Mouse (Mus musculus): ENCODE measurements at regions not wholly inside any gene's neighbourhood (a gene's known extent, or its start where the extent isn't known, plus 50 kb on each side); places are given as distances from the start of the nearest gene placed in this dataset.

DNA sequence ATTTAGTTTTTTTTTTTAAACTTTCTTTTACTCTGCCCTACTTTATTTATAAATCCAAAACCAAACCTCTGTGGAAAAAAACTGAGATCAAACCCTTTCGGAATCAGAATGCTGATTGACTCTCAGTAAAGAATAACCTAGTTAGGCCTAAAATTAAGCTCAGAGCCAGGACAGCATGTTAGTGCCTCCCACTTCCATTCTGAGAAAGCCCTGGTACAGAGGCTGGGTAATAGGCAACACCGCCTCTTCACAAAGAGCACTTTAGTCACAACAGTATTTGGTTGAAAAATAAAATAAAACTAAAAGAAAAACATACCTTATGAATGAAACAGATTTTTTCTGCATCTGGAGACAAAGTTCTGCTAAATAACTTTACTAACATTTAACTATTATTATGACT is 418.4 kb upstream of the Robo1 start:
- no peaks in the 10 kb centered on the region for H3K4me1 ChIP-seq (replicated peaks; ENCODE audit: control insufficient read depth, insufficient read depth, low read length)
- no peak overlapping the region for H3K4me3 ChIP-seq (ENCODE audit: low read length)
- no peak overlapping the region for H3K9ac ChIP-seq (ENCODE audit: low read length)
- no peaks in the 10 kb centered on the region for H3K27me3 ChIP-seq (ENCODE audit: control insufficient read depth, insufficient read depth, low read depth, low read length)
- H3K9me3 ChIP-seq (ENCODE audit: control insufficient read depth, low read length), result no peaks in the 10 kb centered on the region
- no peak overlapping the region for H3K4me2 ChIP-seq (ENCODE audit: low read depth, low read length)
- WGBS, result 85% methylated on average over 2 of the region's 2 CpGs
- ATAC-seq (ENCODE audit: low read depth), result no peak
- no peaks in the 10 kb centered on the region for H3K36me3 ChIP-seq (ENCODE audit: control insufficient read depth, insufficient read depth, low read length)
- no peak overlapping the region for H3K27ac ChIP-seq (ENCODE audit: low read length)

DNA sequence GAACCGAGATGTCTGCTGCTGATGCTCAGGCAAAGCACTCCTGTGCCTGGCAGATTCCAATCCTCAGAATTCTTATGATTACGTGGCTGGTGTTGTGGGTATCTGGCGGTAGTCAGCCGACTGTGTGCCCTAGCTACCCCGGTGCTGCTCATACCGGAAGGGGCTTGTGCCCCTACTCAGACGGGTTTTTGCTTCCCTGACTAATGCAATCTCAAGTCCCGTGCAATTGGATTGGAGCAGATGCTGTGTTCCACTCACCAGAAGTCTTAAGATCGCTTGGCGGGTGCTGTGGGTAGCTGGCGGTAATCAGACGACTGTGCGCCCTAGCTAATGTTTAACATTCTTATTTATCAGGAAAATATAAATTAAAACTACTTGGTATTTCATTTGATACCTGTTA is 385.0 kb upstream of the Robo1 start:
- Histone ChIP-seq H3K27ac (ENCODE audit: low read length) (no peak overlapping the region), H3K36me3 (ENCODE audit: control insufficient read depth, insufficient read depth, low read length) (no peaks in the 10 kb centered on the region), H3K4me3 (ENCODE audit: low read length) (no peak overlapping the region), H3K27me3 (ENCODE audit: control insufficient read depth, insufficient read depth, low read depth, low read length) (no peaks in the 10 kb centered on the region), H3K4me2 (ENCODE audit: low read depth, low read length) (no peak overlapping the region), H3K9ac (ENCODE audit: low read length) (no peak overlapping the region), H3K4me1 (replicated peaks; ENCODE audit: control insufficient read depth, insufficient read depth, low read length) (no peaks in the 10 kb centered on the region), H3K9me3 (ENCODE audit: control insufficient read depth, low read length) (no peaks in the 10 kb centered on the region)
- 89% methylated on average over 13 of the region's 13 CpGs for WGBS
- ATAC-seq (ENCODE audit: low read depth), result no peak

DNA sequence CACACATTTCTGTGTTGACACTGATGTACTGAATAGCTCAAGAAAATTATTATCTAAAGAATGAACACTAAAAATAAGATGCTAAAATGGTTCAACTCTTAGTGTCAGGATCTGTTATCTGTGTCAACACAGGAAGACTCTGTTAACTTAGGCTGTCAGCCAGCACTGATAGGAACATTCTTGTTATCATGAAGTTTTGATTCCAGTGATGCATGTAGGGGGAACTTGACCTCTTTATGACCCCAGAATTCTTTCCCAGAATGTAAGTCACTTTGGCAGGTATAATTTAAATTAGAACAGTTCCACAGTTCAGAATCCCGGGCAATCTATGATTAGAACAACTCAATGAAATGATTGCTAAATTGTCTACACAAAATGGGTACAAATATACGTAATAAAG is 363.9 kb upstream of the Robo1 start:
- 52% methylated on average over 2 of the region's 2 CpGs for WGBS
- Histone ChIP-seq H3K4me1 (replicated peaks; ENCODE audit: control insufficient read depth, insufficient read depth, low read length) (no peaks in the 10 kb centered on the region), H3K4me3 (ENCODE audit: low read length) (no peak overlapping the region), H3K4me2 (ENCODE audit: low read depth, low read length) (no peak overlapping the region), H3K9ac (ENCODE audit: low read length) (no peak overlapping the region), H3K9me3 (ENCODE audit: control insufficient read depth, low read length) (no peaks in the 10 kb centered on the region), H3K27me3 (ENCODE audit: control insufficient read depth, insufficient read depth, low read depth, low read length) (no peaks in the 10 kb centered on the region), H3K27ac (ENCODE audit: low read length) (no peak overlapping the region), H3K36me3 (ENCODE audit: control insufficient read depth, insufficient read depth, low read length) (no peaks in the 10 kb centered on the region)
- no peak for ATAC-seq (ENCODE audit: low read depth)

DNA sequence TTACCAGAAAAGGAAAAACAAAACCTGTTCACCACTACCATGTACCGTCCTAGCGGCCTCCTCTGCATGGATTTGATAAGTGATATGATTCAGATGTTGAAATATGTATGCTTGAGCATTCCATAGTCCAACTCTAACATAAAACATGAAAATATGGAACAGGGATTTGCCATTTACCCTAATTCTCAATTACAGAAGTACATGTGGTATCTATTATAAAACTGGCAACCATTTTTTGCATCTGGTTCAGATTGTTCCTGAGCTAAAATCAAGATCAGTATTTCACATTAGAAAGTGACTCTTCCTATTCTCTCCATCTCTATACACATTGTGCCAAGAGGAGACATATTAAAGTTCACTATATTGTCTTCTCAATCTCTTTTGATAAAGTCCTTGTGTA is 363.3 kb upstream of the Robo1 start:
- H3K27me3 ChIP-seq (ENCODE audit: control insufficient read depth, insufficient read depth, low read depth, low read length), result no peaks in the 10 kb centered on the region
- H3K36me3 ChIP-seq (ENCODE audit: control insufficient read depth, insufficient read depth, low read length), result no peaks in the 10 kb centered on the region
- 89% methylated on average over 2 of the region's 2 CpGs for WGBS
- no peak overlapping the region for H3K4me2 ChIP-seq (ENCODE audit: low read depth, low read length)
- no peak overlapping the region for H3K4me3 ChIP-seq (ENCODE audit: low read length)
- no peaks in the 10 kb centered on the region for H3K4me1 ChIP-seq (replicated peaks; ENCODE audit: control insufficient read depth, insufficient read depth, low read length)
- H3K9me3 ChIP-seq (ENCODE audit: control insufficient read depth, low read length), result no peaks in the 10 kb centered on the region
- H3K9ac ChIP-seq (ENCODE audit: low read length), result no peak overlapping the region
- no peak overlapping the region for H3K27ac ChIP-seq (ENCODE audit: low read length)
- ATAC-seq (ENCODE audit: low read depth), result no peak

- Histone ChIP-seq H3K9me3 (ENCODE audit: control insufficient read depth, low read length) (no peaks in the 10 kb centered on the region), H3K4me1 (replicated peaks; ENCODE audit: control insufficient read depth, insufficient read depth, low read length) (no peaks in the 10 kb centered on the region), H3K27me3 (ENCODE audit: control insufficient read depth, insufficient read depth, low read depth, low read length) (no peaks in the 10 kb centered on the region), H3K27ac (ENCODE audit: low read length) (no peak overlapping the region), H3K36me3 (ENCODE audit: control insufficient read depth, insufficient read depth, low read length) (no peaks in the 10 kb centered on the region), H3K4me2 (ENCODE audit: low read depth, low read length) (no peak overlapping the region), H3K9ac (ENCODE audit: low read length) (no peak overlapping the region), H3K4me3 (ENCODE audit: low read length) (no peak overlapping the region)
- WGBS, result 38% methylated on average over 2 of the region's 2 CpGs
- peak; percentile 78 for ATAC-seq (ENCODE audit: low read depth)
Observed at GRCm38 (mm10) chr16:71952879-71953406, 355.2 kb upstream of the Robo1 start.

DNA sequence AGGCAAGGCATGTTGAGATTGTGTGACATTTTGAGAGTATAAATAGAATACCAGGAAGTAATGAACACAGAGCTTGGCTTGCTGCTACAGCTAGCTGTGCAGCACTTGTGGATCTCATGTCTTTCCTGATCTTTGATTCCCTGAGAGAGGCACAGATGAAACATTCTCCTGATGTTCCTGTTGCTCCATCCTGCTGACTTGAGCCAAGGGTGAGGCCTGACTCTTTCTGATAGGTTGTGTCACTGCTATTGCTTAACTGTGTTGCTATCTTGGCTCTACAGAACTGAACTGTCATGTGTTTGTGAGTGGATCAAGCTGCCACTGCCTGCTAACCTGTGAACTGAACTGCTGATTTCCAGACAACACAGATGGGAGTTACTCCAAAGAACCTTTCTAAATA is 344.5 kb upstream of the Robo1 start:
- H3K27ac ChIP-seq (ENCODE audit: low read length), result no peak overlapping the region
- H3K36me3 ChIP-seq (ENCODE audit: control insufficient read depth, insufficient read depth, low read length), result no peaks in the 10 kb centered on the region
- no peaks in the 10 kb centered on the region for H3K9me3 ChIP-seq (ENCODE audit: control insufficient read depth, low read length)
- H3K4me3 ChIP-seq (ENCODE audit: low read length), result no peak overlapping the region
- no peaks in the 10 kb centered on the region for H3K4me1 ChIP-seq (replicated peaks; ENCODE audit: control insufficient read depth, insufficient read depth, low read length)
- no peak overlapping the region for H3K4me2 ChIP-seq (ENCODE audit: low read depth, low read length)
- H3K27me3 ChIP-seq (ENCODE audit: control insufficient read depth, insufficient read depth, low read depth, low read length), result no peaks in the 10 kb centered on the region
- ATAC-seq (ENCODE audit: low read depth), result peak; percentile 77
- H3K9ac ChIP-seq (ENCODE audit: low read length), result no peak overlapping the region

GRCm38 (mm10) chr16:71973811-71974210 is 334.3 kb upstream of the Robo1 start:
- H3K9ac ChIP-seq (ENCODE audit: low read length), result no peak overlapping the region
- H3K27me3 ChIP-seq (ENCODE audit: control insufficient read depth, insufficient read depth, low read depth, low read length), result no peaks in the 10 kb centered on the region
- ATAC-seq (ENCODE audit: low read depth), result no peak
- H3K4me1 ChIP-seq (replicated peaks; ENCODE audit: control insufficient read depth, insufficient read depth, low read length), result no peaks in the 10 kb centered on the region
- H3K36me3 ChIP-seq (ENCODE audit: control insufficient read depth, insufficient read depth, low read length), result no peaks in the 10 kb centered on the region
- H3K27ac ChIP-seq (ENCODE audit: low read length), result no peak overlapping the region
- no peaks in the 10 kb centered on the region for H3K9me3 ChIP-seq (ENCODE audit: control insufficient read depth, low read length)
- 61% methylated on average over 2 of the region's 2 CpGs for WGBS
- H3K4me2 ChIP-seq (ENCODE audit: low read depth, low read length), result no peak overlapping the region
- no peak overlapping the region for H3K4me3 ChIP-seq (ENCODE audit: low read length)

DNA sequence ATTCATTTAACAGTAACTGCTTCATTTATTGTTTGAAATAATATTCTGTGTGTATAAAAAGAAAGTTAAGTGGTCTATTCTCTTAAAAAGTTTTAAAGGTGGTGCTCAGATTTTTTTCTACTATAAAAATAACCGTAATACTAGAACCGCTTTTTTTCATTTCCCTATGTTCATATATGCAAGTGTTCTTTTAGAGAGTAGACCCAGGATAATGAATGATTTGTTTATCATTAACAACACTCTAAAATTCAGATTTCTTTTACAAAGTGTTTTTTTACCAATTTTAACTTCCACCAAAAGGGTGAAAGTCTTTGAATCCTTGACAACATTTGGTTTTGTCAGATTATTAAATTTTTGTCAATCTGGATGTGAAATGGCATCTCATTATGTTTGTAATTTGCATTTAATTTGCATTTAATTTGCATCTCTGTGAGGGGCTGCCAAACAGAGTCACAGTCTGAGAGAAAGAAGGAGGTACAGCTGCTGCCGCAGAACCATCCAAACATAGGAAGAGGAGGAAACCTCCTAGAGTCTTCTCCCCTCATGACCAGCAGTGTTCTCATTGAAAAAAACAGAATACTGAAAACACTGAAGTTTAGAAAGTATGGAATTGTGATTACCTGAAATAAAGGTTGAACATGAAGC is 310.4 kb upstream of the Robo1 start:
- no peaks in the 10 kb centered on the region for H3K27me3 ChIP-seq (ENCODE audit: control insufficient read depth, insufficient read depth, low read depth, low read length)
- no peaks in the 10 kb centered on the region; the same call in 1 of the 2 replicates for H3K9me3 ChIP-seq (ENCODE audit: control insufficient read depth, low read length)
- H3K4me2 ChIP-seq (ENCODE audit: low read depth, low read length), result no peak overlapping the region
- 90% methylated on average over 3 of the region's 3 CpGs for WGBS
- no peak for ATAC-seq (ENCODE audit: low read depth)
- H3K36me3 ChIP-seq (ENCODE audit: control insufficient read depth, insufficient read depth, low read length), result no peaks in the 10 kb centered on the region
- no peaks in the 10 kb centered on the region for H3K4me1 ChIP-seq (replicated peaks; ENCODE audit: control insufficient read depth, insufficient read depth, low read length)
- H3K9ac ChIP-seq (ENCODE audit: low read length), result no peak overlapping the region
- no peak overlapping the region for H3K27ac ChIP-seq (ENCODE audit: low read length)
- H3K4me3 ChIP-seq (ENCODE audit: low read length), result no peak overlapping the region

DNA sequence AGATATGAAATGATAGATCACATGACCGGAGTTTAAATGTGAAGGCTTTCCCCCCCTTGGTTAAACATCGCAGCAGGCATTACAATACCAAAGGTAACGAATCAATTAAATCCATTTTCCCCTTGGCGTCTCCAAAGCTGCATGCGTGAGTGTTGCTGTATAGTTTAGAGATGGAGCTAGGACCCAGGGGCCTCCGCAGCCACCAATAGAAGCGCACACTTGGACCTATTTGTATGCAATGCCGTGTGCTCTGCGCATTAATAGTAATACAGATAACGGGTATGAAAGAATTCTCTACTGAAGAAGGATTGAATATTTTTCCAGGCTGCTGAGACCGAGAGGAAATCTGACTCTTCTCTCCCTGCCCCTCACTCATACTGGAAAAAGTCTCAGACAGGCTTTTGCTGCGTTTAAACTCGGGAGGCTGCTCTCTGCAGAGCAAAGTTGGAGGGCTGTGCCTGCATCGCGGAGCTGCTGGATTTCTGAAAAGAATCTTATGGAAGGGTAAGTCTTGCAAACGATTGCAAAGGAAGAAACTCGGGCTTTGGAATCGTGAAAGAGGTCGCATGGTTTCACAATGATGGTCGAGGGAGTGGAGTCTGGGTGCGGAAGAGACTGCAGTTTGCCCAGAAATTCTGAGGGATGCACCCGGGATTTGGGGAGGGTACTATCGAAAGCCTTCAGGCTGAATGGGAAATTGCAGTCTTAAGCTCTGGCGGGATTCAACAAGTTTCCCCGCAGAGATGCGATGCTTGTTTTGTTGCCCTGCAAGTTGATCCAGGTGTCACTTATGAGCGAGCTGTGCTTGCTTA is 280.5 kb upstream of the Robo1 start:
- peak; percentile 47 for ATAC-seq (ENCODE audit: low read depth)
- H3K9me3 ChIP-seq (ENCODE audit: control insufficient read depth, low read length), result no peaks in the 10 kb centered on the region
- WGBS, result 2% methylated on average over 27 of the region's 27 CpGs
- peaks cover 7% of the 10 kb centered on the region; the same call in 1 of the 2 replicates for H3K4me1 ChIP-seq (replicated peaks; ENCODE audit: control insufficient read depth, insufficient read depth, low read length)
- no peaks in the 10 kb centered on the region for H3K36me3 ChIP-seq (ENCODE audit: control insufficient read depth, insufficient read depth, low read length)
- H3K4me2 ChIP-seq (ENCODE audit: low read depth, low read length), result peak overlapping the region; percentile 47
- H3K27ac ChIP-seq (ENCODE audit: low read length), result no peak overlapping the region
- H3K9ac ChIP-seq (ENCODE audit: low read length), result no peak overlapping the region
- H3K4me3 ChIP-seq (ENCODE audit: low read length), result peak overlapping the region; percentile 36
- peaks cover 16% of the 10 kb centered on the region for H3K27me3 ChIP-seq (ENCODE audit: control insufficient read depth, insufficient read depth, low read depth, low read length)
